ENCODE assay signal across 18 mouse cellular contexts in genomic region chr8:10989946-10990345, GRCm38 (mm10). TPM values are rescaled to one million over a fixed set of nuclear protein-coding genes. Genes with fewer than 3 reads are reported as not detected.
DNase-seq lines count a peak whose midpoint lies in the region; ATAC-seq and TF ChIP-seq lines count a peak whose summit lies in the region.
"Had no signal": no experiment of that assay in that cellular context is flagged by ENCODE, and none has a peak within 500 bp of the region (broad histone marks: within the 10 kb centered on the region; RNA-seq: fewer than 3 reads in every experiment).

No protein-coding gene starts in this region.

- H3K27ac ChIP-seq in heart, embryonic 13.5 days (replicated peaks) = no peak overlapping the region
- no peak overlapping the region for H3K27ac ChIP-seq in stomach, embryonic 16.5 days (ENCODE audit: low read length)
- H3K27ac ChIP-seq in stomach, postnatal 0 days (replicated peaks) = no peak overlapping the region
- H3K27ac ChIP-seq in liver, embryonic 13.5 days = peak overlapping the region; percentile 72
- H3K27ac ChIP-seq: limb, embryonic 10.5 days; lung, embryonic 15.5 days had no signal

- H3K9ac ChIP-seq in heart, embryonic 13.5 days = peak overlapping the region; percentile 1; the same call in 1 of the 2 replicates
- H3K9ac ChIP-seq in stomach, embryonic 16.5 days (ENCODE audit: low read length) = 0 out of 2 replicates have a peak overlapping the region, but pooled peaks have one; percentile 19
- no peak overlapping the region for H3K9ac ChIP-seq in stomach, postnatal 0 days (ENCODE audit: low read length)
- peak overlapping the region; percentile 57 for H3K9ac ChIP-seq in liver, embryonic 13.5 days
- H3K9ac ChIP-seq: lung, embryonic 15.5 days had no signal

- no peak for DNase-seq in heart, adult 11 months
- DNase-seq in stomach, postnatal 0 days (ENCODE audit: low spot score) = no peak
- DNase-seq in liver, embryonic 13.5 days = no peak
- no peak for DNase-seq in urinary bladder, postnatal 10 days (ENCODE audit: low spot score)
- no peak for DNase-seq in layer of hippocampus, adult 9-11 months
- DNase-seq in thymus, postnatal 25 days = no peak
- DNase-seq: adrenal gland, adult 2 months; cerebellum, adult 8-10 months; heart, postnatal 4 days; kidney, adult 18-20 months; kidney, postnatal 36 days; layer of hippocampus, postnatal 36 days had no signal

- no peak for TF ChIP-seq CTCF in stomach, postnatal 0 days (IDR thresholded peaks at IDR 0.05; ENCODE audit: low read depth)

- H3K9me3 ChIP-seq in heart, embryonic 13.5 days = no peaks in the 10 kb centered on the region
- H3K9me3 ChIP-seq in stomach, embryonic 16.5 days (replicated peaks; ENCODE audit: control insufficient read depth, low read length) = no peaks in the 10 kb centered on the region
- no peaks in the 10 kb centered on the region for H3K9me3 ChIP-seq in stomach, postnatal 0 days (ENCODE audit: control insufficient read depth, low read length)
- H3K9me3 ChIP-seq in liver, embryonic 13.5 days (replicated peaks) = no peaks in the 10 kb centered on the region
- H3K9me3 ChIP-seq: limb, embryonic 10.5 days; lung, embryonic 15.5 days; megakaryocyte, embryonic 14.5 days had no signal

- no peak for ATAC-seq in heart, embryonic 13.5 days (ENCODE audit: extremely low read depth, insufficient number of reproducible peaks, low FRiP score, low TSS enrichment)
- ATAC-seq in stomach, embryonic 16.5 days (ENCODE audit: insufficient read depth, low FRiP score) = no peak
- no peak for ATAC-seq in stomach, postnatal 0 days (ENCODE audit: low FRiP score, low TSS enrichment)
- no peak for ATAC-seq in liver, embryonic 13.5 days (ENCODE audit: low read depth)

- H3K4me3 ChIP-seq in heart, embryonic 13.5 days = no peak overlapping the region
- no peak overlapping the region for H3K4me3 ChIP-seq in stomach, embryonic 16.5 days (replicated peaks; ENCODE audit: low read length)
- H3K4me3 ChIP-seq in stomach, postnatal 0 days (ENCODE audit: low read depth, low read length) = no peak overlapping the region
- H3K4me3 ChIP-seq in liver, embryonic 13.5 days (replicated peaks) = no peak overlapping the region
- H3K4me3 ChIP-seq: limb, embryonic 10.5 days; lung, embryonic 15.5 days had no signal

- 82% methylated on average over 3 of the region's 3 CpGs for WGBS in heart, embryonic 13.5 days
- WGBS in stomach, embryonic 16.5 days = 83% methylated on average over 3 of the region's 3 CpGs
- 85% methylated on average over 3 of the region's 3 CpGs for WGBS in stomach, postnatal 0 days
- 81% methylated on average over 3 of the region's 3 CpGs for WGBS in liver, embryonic 13.5 days (ENCODE audit: insufficient replicate concordance)

- no peak for TF ChIP-seq EP300 in stomach, postnatal 0 days (optimal IDR thresholded peaks at IDR 0.05)

- peaks cover 73% of the 10 kb centered on the region for H3K4me1 ChIP-seq in heart, embryonic 13.5 days
- peaks cover 36% of the 10 kb centered on the region for H3K4me1 ChIP-seq in stomach, embryonic 16.5 days (ENCODE audit: control insufficient read depth, insufficient read depth, low read length)
- H3K4me1 ChIP-seq in stomach, postnatal 0 days (replicated peaks; ENCODE audit: control insufficient read depth, insufficient read depth) = peaks cover 8% of the 10 kb centered on the region; the same call in 1 of the 2 replicates
- H3K4me1 ChIP-seq in liver, embryonic 13.5 days (replicated peaks) = peaks cover 98% of the 10 kb centered on the region

- H3K4me2 ChIP-seq in heart, embryonic 13.5 days = 0 out of 2 replicates have a peak overlapping the region, but pooled peaks have one; percentile 5
- no peak overlapping the region for H3K4me2 ChIP-seq in stomach, embryonic 16.5 days (ENCODE audit: low read depth, low read length)
- no peak overlapping the region for H3K4me2 ChIP-seq in stomach, postnatal 0 days (replicated peaks; ENCODE audit: low read depth)
- H3K4me2 ChIP-seq in liver, embryonic 13.5 days = peak overlapping the region; percentile 38
- H3K4me2 ChIP-seq: heart, embryonic 11.5 days; lung, embryonic 15.5 days had no signal

- no peaks in the 10 kb centered on the region for H3K27me3 ChIP-seq in heart, embryonic 13.5 days (replicated peaks)
- H3K27me3 ChIP-seq in stomach, embryonic 16.5 days (ENCODE audit: control insufficient read depth, insufficient read depth, low read length) = no peaks in the 10 kb centered on the region
- no peaks in the 10 kb centered on the region for H3K27me3 ChIP-seq in stomach, postnatal 0 days (ENCODE audit: control insufficient read depth, insufficient read depth, low read length)
- H3K27me3 ChIP-seq in liver, embryonic 13.5 days = no peaks in the 10 kb centered on the region
- H3K27me3 ChIP-seq: lung, embryonic 15.5 days; megakaryocyte, embryonic 14.5 days had no signal

- H3K36me3 ChIP-seq in heart, embryonic 13.5 days = peaks cover 35% of the 10 kb centered on the region
- H3K36me3 ChIP-seq in stomach, embryonic 16.5 days (ENCODE audit: control insufficient read depth, insufficient read depth, low read length) = peaks cover 10% of the 10 kb centered on the region; the same call in 1 of the 2 replicates
- peaks cover 7% of the 10 kb centered on the region; the same call in 1 of the 2 replicates for H3K36me3 ChIP-seq in stomach, postnatal 0 days (ENCODE audit: control insufficient read depth, insufficient read depth, low read length)
- peaks cover 66% of the 10 kb centered on the region for H3K36me3 ChIP-seq in liver, embryonic 13.5 days

RNA-seq across cellular contexts. Expression of gene Irs2, which starts 18.3 kb away (rescaled TPM):
- 3.0 and 3.2 TPM in 2 replicates for polyA plus RNA-seq in heart, embryonic 13.5 days (2015; fragmentation: Nextera tagmentation; extraction: Ambion mirVana)
- polyA plus RNA-seq in stomach, embryonic 16.5 days (2015; fragmentation: Nextera tagmentation; extraction: Ambion mirVana) = 3.3 and 3.4 TPM in 2 replicates
- polyA plus RNA-seq in stomach, postnatal 0 days (2015; fragmentation: Nextera tagmentation; extraction: Ambion mirVana) = 3.3 and 3.9 TPM in 2 replicates
- polyA plus RNA-seq in liver, embryonic 13.5 days (2015; fragmentation: Nextera tagmentation; extraction: Ambion mirVana) = 2.9 and 3.4 TPM in 2 replicates

Comparison
In these comparisons a context has a peak if more than half of its experiments do, and no peak if none do; other contexts are left out.
1. H3K4me2 ChIP-seq: peak in heart, embryonic 13.5 days (single experiment) and liver, embryonic 13.5 days (single experiment); none in stomach, embryonic 16.5 days (single experiment) and stomach, postnatal 0 days (single experiment).